Mouse (Mus musculus) ES-Bruce4 (cell line): Measurements from ENCODE around the gene Wipi2.

Experiments used
- CTCF ChIP-seq: IDR thresholded peaks from one replicate; pipeline ENCODE4 v1.8.1; 2011; ENCODE audit warnings: low read depth, low read length
- POLR2A ChIP-seq: IDR thresholded peaks from one replicate; pipeline ENCODE4 v1.8.1; 2011; ENCODE audit warnings: low read length; ENCODE audit not compliant: insufficient read depth

DNA sequence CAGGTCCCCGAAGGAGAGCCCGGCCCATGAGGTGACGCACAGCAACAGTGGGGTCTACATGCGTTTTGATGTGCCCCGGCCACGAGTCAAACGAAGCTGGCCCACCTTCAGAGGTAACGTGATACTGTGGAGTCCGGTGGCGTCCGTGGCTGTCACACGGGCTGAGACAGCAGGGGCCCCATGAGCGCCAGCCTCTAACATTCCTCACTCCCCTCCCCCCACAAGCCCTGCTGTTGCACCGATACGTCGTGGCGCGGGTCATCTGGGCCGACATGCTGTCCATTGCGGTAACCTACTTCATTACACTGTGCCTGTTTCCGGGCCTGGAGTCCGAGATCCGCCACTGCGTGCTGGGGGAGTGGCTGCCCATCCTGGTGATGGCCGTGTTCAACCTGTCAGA is 91.0 kb downstream of the Wipi2 start:
- TF ChIP-seq CTCF (no peak), POLR2A (no peak)
